Mouse (Mus musculus) stomach, postnatal 0 days (tissue): ENCODE data around the gene Rfc4.
"Not testable (repeated sequence)": the region's sequence is repeated elsewhere in the genome, so short reads cannot be mapped to it uniquely, and the experiment has no call there.

Experiments
- CTCF ChIP-seq: IDR thresholded peaks from 2 replicates; pipeline ENCODE4 v1.5.1; 2016; ENCODE audit warnings: antibody characterized with exemption, low read depth, mild to moderate bottlenecking, moderate library complexity
- EP300 ChIP-seq: optimal IDR thresholded peaks from 2 replicates; pipeline ENCODE3; 2016; ENCODE audit warnings: antibody characterized with exemption

GRCm38 (mm10) chr16:23096886-23097285 is 30.7 kb downstream of the Rfc4 start:
- not testable (repeated sequence) for TF ChIP-seq CTCF, EP300
